ENCODE assay signal across 9 mouse cellular contexts in the genomic region with DNA sequence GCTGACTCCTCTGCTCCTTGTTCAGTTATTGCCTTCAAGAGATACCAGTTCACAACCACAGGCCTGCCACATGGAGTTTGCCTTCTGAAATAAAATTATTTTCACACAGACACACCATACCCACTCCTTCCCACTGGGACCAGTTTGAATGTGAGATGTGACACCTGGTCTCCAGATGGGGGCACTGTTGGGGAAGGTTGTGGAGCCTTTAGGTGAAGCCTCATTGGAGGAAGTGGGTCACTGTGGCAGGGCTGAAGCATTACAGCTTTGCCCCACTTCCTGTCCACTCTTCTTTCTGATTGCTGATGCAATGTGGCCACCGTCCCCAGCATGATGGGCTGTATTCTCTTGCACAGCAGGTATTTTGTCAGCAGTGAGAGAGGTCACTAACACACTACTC.
DNase-seq lines count a peak whose midpoint lies in the region; ATAC-seq and TF ChIP-seq lines count a peak whose summit lies in the region.
"Had no signal": no experiment of that assay in that cellular context is flagged by ENCODE, and none has a peak within 500 bp of the region (broad histone marks: within the 10 kb centered on the region; RNA-seq: fewer than 3 reads in every experiment).

No protein-coding gene starts in this region.

- H3K36me3 ChIP-seq in liver, adult 2 months (ENCODE audit: control insufficient read depth, insufficient read depth, low read length) = no peaks in the 10 kb centered on the region; the same call in 1 of the 2 replicates
- no peaks in the 10 kb centered on the region for H3K36me3 ChIP-seq in liver, embryonic 12.5 days
- H3K36me3 ChIP-seq in small intestine, adult 2 months (ENCODE audit: control insufficient read depth, insufficient read depth, low read length) = no peaks in the 10 kb centered on the region
- H3K36me3 ChIP-seq: lung, embryonic 15.5 days had no signal

- no peaks in the 10 kb centered on the region for H3K27me3 ChIP-seq in liver, adult 2 months (ENCODE audit: control insufficient read depth, insufficient read depth, low read length)
- no peaks in the 10 kb centered on the region for H3K27me3 ChIP-seq in liver, embryonic 12.5 days (replicated peaks)
- H3K27me3 ChIP-seq in small intestine, adult 2 months (ENCODE audit: control insufficient read depth, insufficient read depth, low read length) = no peaks in the 10 kb centered on the region
- H3K27me3 ChIP-seq: lung, embryonic 15.5 days had no signal

- H3K4me3 ChIP-seq in liver, adult 2 months (ENCODE audit: insufficient read depth, low read depth, low read length) = no peak overlapping the region
- no peak overlapping the region for H3K4me3 ChIP-seq in liver, embryonic 12.5 days
- H3K4me3 ChIP-seq in small intestine, adult 2 months (ENCODE audit: low read depth, low read length) = no peak overlapping the region
- H3K4me3 ChIP-seq: lung, embryonic 15.5 days had no signal

- ATAC-seq in liver, embryonic 12.5 days = no peak
- ATAC-seq in granulocyte monocyte progenitor cell, adult 5-6 weeks (replicated peaks; ENCODE audit: poor library complexity, severe bottlenecking) = peak; percentile 100

- 13% methylated on average over 1 of the region's 1 CpGs for WGBS in liver, adult 2 months
- WGBS in liver, embryonic 12.5 days (ENCODE audit: insufficient replicate concordance) = 29% methylated on average over 1 of the region's 1 CpGs
- 76% methylated on average over 1 of the region's 1 CpGs for WGBS in small intestine, adult 2 months

- H3K27ac ChIP-seq in liver, adult 2 months (replicated peaks; ENCODE audit: insufficient read depth, low read depth, low read length) = no peak overlapping the region
- no peak overlapping the region for H3K27ac ChIP-seq in liver, embryonic 12.5 days
- no peak overlapping the region for H3K27ac ChIP-seq in small intestine, adult 2 months (ENCODE audit: insufficient read depth, low read depth, low read length)
- H3K27ac ChIP-seq: lung, embryonic 15.5 days had no signal

- H3K4me1 ChIP-seq in liver, adult 2 months (ENCODE audit: control insufficient read depth, insufficient read depth, low read length) = peaks cover 7% of the 10 kb centered on the region
- H3K4me1 ChIP-seq in liver, embryonic 12.5 days = no peaks in the 10 kb centered on the region
- peaks cover 5% of the 10 kb centered on the region; the same call in 1 of the 2 replicates for H3K4me1 ChIP-seq in small intestine, adult 2 months (ENCODE audit: control insufficient read depth, insufficient read depth, insufficient read length, low read length)
- H3K4me1 ChIP-seq: lung, embryonic 15.5 days had no signal

- peak; percentile 22 for DNase-seq in embryo, embryonic 10.5 days (ENCODE audit: low spot score)
- DNase-seq in embryo, embryonic 9.5 days (ENCODE audit: extremely low spot score) = no peak
- peak; percentile 55 for DNase-seq in liver, adult 2 months (ENCODE audit: extremely low read depth, low read depth, low spot score)
- DNase-seq in thymus, postnatal 10 days (ENCODE audit: low spot score in 2 of 2) = no peak
- no peak for DNase-seq in frontal cortex, postnatal 14 days (ENCODE audit: low spot score in 2 of 2)

- H3K9ac ChIP-seq in liver, adult 2 months (ENCODE audit: low read depth, low read length) = no peak overlapping the region
- H3K9ac ChIP-seq in liver, embryonic 12.5 days = no peak overlapping the region
- H3K9ac ChIP-seq: lung, embryonic 15.5 days had no signal

- peak; percentile 67 for TF ChIP-seq CTCF in liver, adult 2 months (IDR thresholded peaks at IDR 0.05; ENCODE audit: low read depth, low read length)
- peak; percentile 36; the same call in 1 of the 2 replicates for TF ChIP-seq CTCF in small intestine, adult 2 months (IDR thresholded peaks at IDR 0.05; ENCODE audit: extremely low read depth, insufficient read length, insufficient replicate concordance, low read depth, low read length)

- no peak for TF ChIP-seq POLR2A in liver, adult 2 months (IDR thresholded peaks at IDR 0.05; ENCODE audit: extremely low read depth, insufficient read depth, low read length)
- TF ChIP-seq POLR2A in small intestine, adult 2 months (IDR thresholded peaks at IDR 0.05; ENCODE audit: low read depth, low read length) = no peak

- H3K9me3 ChIP-seq in liver, embryonic 12.5 days (replicated peaks) = no peaks in the 10 kb centered on the region
- H3K9me3 ChIP-seq: lung, embryonic 15.5 days had no signal

- no peak overlapping the region for H3K4me2 ChIP-seq in liver, embryonic 12.5 days
- H3K4me2 ChIP-seq: lung, embryonic 15.5 days had no signal

- peaks cover 9% of the 10 kb centered on the region for H3K79me2 ChIP-seq in liver, adult 2 months (ENCODE audit: control insufficient read depth, insufficient read depth, low read length)

Comparison
In these comparisons a context has a peak if more than half of its experiments do, and no peak if none do; other contexts are left out.
1. DNase-seq: peak in embryo, embryonic 10.5 days (single experiment) and liver, adult 2 months (single experiment); none in embryo, embryonic 9.5 days (single experiment), thymus, postnatal 10 days (0 of 2) and frontal cortex, postnatal 14 days (0 of 2).